Mouse (Mus musculus) embryonic facial prominence, embryonic 11.5 days (tissue): ENCODE data around the gene Acta2. TPM values are rescaled to one million over a fixed set of nuclear protein-coding genes. Genes with fewer than 3 reads are reported as not detected.

ENCODE experiments used
- ATAC-seq: fragments of 200-750 bp; cut with Nextera tagmentation; replicated peaks from 2 replicates; pipeline ENCODE4 v1.8.0; 2017; ENCODE audit warnings: low read depth; ENCODE audit not compliant: insufficient number of reproducible peaks, low FRiP score, low TSS enrichment
- DNase-seq: peaks from one replicate; pipeline ENCODE4 v3.0.0-alpha.2; 2015; ENCODE audit warnings: low spot score
- H3K27ac ChIP-seq: fragments of 300-500 bp; sonication (generic); replicated peaks from 2 replicates; pipeline ENCODE4 v1.5.1; 2014; ENCODE audit warnings: mild to moderate bottlenecking, low read depth, low read length, control low read depth
- H3K27me3 ChIP-seq: fragments of 300-500 bp; sonication (generic); 2 replicates; pipeline ENCODE4 v1.6.1; 2014; ENCODE audit warnings: mild to moderate bottlenecking, low read length, moderate library complexity, mixed read lengths; ENCODE audit not compliant: control insufficient read depth, insufficient read depth
- H3K36me3 ChIP-seq: fragments of 300-500 bp; sonication (generic); replicated peaks from 2 replicates; pipeline ENCODE4 v1.6.1; 2014; ENCODE audit warnings: low read depth, mild to moderate bottlenecking, low read length, moderate library complexity, mixed read lengths; ENCODE audit not compliant: control insufficient read depth, insufficient read depth
- H3K4me1 ChIP-seq: fragments of 300-500 bp; sonication (generic); 2 replicates; pipeline ENCODE4 v1.6.1; 2014; ENCODE audit warnings: low read length, mixed read lengths; ENCODE audit not compliant: control insufficient read depth, insufficient read depth
- H3K4me2 ChIP-seq: fragments of 300-500 bp; sonication (generic); 2 replicates; pipeline ENCODE4 v1.6.1; 2014; ENCODE audit warnings: low read depth, mild to moderate bottlenecking, control low read depth, low read length, moderate library complexity
- H3K4me3 ChIP-seq: fragments of 300-500 bp; sonication (generic); 2 replicates; pipeline ENCODE4 v1.5.1; 2014; ENCODE audit warnings: low read depth, low read length, control low read depth
- H3K9ac ChIP-seq: fragments of 300-500 bp; sonication (generic); replicated peaks from 2 replicates; pipeline ENCODE4 v1.6.1; 2014; ENCODE audit warnings: mild to moderate bottlenecking, control low read depth, low read length
- H3K9me3 ChIP-seq: fragments of 300-500 bp; sonication (generic); replicated peaks from 2 replicates; pipeline ENCODE4 v1.6.1; 2016; ENCODE audit warnings: mild to moderate bottlenecking, low read length, inconsistent platforms, mixed read lengths; ENCODE audit not compliant: control insufficient read depth
- WGBS: fragments of 180-500 bp; shearing (Covaris S2); extraction: QIAGEN DNeasy Blood & Tissue Kit; methylation state at CpG from one replicate; pipeline ENCODE4 v1.1.7; 2014; 5-methylcytosine and 5-hydroxymethylcytosine counted together
- polyA plus RNA-seq: library from polyadenylated mRNA; unstranded; fragments of >200 nt; fragmentation: Nextera tagmentation; extraction: Ambion mirVana; gene quantifications from 2 replicates; pipeline ENCODE4 v1.2.1, GENCODE M21; 2014

Gene Acta2
- polyA plus RNA-seq, 1 experiment from 2014 or later = 59.8 TPM

DNA sequence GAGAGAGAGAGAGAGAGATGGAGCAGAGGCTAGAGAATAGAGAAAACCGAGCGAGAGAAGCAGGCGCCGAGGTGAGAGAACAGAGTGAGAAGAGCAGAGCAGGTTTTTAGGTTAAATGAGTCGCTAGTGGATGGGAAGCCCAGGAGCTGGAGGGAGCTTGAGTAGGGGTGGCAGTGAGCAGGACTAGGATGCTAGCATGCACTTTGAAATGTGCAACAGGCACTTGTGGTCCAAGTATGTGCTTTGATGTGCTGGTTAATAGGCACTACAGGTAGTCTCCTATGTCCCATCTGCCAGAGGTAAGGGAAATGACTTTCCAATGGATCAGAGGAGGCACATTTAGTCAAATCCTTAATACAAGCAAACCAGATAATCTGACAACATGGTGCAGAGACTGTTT lies 36.6 kb upstream of the Acta2 start:
- H3K27ac ChIP-seq = no peak overlapping the region
- no peak overlapping the region for H3K4me3 ChIP-seq
- WGBS = 75% methylated on average over 5 of the region's 5 CpGs
- H3K9me3 ChIP-seq = no peaks in the 10 kb centered on the region
- H3K4me2 ChIP-seq = no peak overlapping the region
- no peak overlapping the region for H3K9ac ChIP-seq
- H3K27me3 ChIP-seq = no peaks in the 10 kb centered on the region
- H3K36me3 ChIP-seq = no peaks in the 10 kb centered on the region
- H3K4me1 ChIP-seq = no peaks in the 10 kb centered on the region
- ATAC-seq (no peak), DNase-seq (no peak)

DNA sequence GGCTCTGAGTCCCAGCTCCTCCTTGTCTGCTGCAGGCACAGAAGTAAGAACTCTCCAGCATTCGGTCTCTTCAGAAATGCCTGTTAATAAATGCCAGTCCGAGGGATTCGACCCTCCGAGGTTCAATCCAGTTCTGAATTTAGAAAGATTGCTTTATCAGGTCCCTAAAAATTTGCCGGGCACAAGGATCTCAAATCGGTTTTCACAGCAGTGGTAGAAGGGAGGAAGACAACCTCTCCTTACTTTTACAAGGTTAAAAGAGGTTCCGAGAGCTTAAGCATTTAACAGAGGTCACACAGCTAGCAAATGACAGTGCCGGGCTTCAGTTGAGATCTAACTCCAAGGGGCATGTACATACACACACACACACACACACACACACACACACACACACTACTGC lies 36.0 kb upstream of the Acta2 start:
- DNase-seq = no peak
- Histone ChIP-seq H3K4me1 (no peaks in the 10 kb centered on the region), H3K9me3 (no peaks in the 10 kb centered on the region), H3K4me3 (no peak overlapping the region), H3K36me3 (no peaks in the 10 kb centered on the region), H3K27ac (no peak overlapping the region), H3K4me2 (no peak overlapping the region), H3K27me3 (no peaks in the 10 kb centered on the region), H3K9ac (no peak overlapping the region)
- WGBS = 66% methylated on average over 8 of the region's 8 CpGs
- ATAC-seq = no peak

DNA sequence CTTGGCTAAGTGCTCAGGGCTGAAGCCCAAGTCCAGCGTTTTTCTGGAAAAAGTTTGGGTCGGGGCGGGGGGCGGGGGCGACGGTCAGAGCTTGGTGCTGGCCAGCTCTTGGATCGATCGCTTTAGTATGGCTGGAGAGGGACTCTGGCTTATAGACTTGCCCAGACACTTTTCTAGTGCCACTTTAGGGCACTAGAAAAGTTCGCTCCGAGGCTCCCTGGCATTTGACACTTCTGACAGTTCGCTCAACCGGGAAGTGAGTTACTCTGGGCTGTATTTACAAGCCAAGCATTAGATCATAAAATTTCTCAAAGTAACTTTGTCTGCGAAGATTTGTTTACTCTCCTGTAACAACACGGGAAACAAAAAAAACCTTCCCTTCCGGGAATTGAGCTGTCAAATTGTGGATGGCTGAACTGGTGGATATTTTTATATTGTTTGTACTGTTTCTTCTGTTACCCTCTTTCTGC lies 35.5 kb upstream of the Acta2 start:
- H3K4me1 ChIP-seq = no peaks in the 10 kb centered on the region
- H3K9me3 ChIP-seq = no peaks in the 10 kb centered on the region
- WGBS = 20% methylated on average over 15 of the region's 15 CpGs
- H3K36me3 ChIP-seq = no peaks in the 10 kb centered on the region
- ATAC-seq (no peak), DNase-seq (no peak)
- H3K4me3 ChIP-seq = peak overlapping the region; percentile 28
- H3K9ac ChIP-seq = peak overlapping the region; percentile 26; the same call in 1 of the 2 replicates
- H3K4me2 ChIP-seq = peak overlapping the region; percentile 57
- no peak overlapping the region for H3K27ac ChIP-seq
- no peaks in the 10 kb centered on the region for H3K27me3 ChIP-seq

DNA sequence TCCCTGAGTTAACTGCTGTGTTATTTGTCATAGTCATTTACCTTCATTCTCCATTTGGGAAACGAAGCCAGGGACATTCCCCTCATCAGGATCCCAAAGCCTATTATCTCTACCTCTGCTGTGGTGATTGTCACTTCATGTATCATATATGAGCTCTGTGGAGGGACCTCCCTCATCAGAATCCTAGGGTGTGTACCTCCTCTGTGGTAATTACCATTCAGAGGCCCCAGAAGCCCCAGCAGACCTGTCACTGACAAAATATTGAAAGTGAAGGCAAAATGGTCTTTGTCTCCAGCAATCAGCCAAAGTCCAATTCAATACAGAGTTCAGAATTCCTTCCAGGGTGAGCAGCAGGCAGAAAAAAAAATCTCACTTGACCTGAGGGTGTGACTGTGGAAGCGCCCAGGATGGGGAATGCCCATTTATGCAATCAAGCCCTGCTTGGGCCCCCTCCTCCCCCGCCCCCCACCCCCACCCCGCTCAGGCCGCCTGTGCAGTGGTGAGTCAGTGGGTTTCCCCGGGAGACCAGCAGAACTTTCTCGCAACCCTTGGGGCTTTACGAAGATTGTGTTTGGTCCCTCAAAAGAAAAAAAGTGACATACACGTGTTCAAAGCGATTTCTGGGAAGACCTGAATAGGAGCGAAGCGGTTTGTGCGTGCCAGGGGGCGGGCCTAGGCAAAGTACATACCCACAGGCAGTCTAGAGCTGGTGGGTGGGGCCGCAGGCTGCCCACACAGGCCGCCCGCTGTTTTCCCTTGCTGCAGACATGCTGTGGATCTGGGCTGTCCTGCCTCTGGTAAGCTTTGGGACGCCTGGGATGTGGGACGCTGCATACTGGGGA lies 34.8 kb upstream of the Acta2 start, which contains the start of gene Fas:
Gene Fas (plus strand): TSS at position 719 of the 842 bp plus-strand sequence.
- no peaks in the 10 kb centered on the region for H3K36me3 ChIP-seq
- no peaks in the 10 kb centered on the region for H3K9me3 ChIP-seq
- ATAC-seq = peak; percentile 89
- peak within 1 kb of the TSS; percentile 57 for H3K4me2 ChIP-seq
- H3K27ac ChIP-seq = no peak within 1 kb of the TSS
- DNase-seq = peak; percentile 73
- no peaks in the 10 kb centered on the region for H3K4me1 ChIP-seq
- no peaks in the 10 kb centered on the region for H3K27me3 ChIP-seq
- 2% methylated on average over 19 of the region's 19 CpGs for WGBS
- H3K4me3 ChIP-seq = peak within 1 kb of the TSS; percentile 28
- H3K9ac ChIP-seq = peak within 1 kb of the TSS; percentile 26; the same call in 1 of the 2 replicates

DNA sequence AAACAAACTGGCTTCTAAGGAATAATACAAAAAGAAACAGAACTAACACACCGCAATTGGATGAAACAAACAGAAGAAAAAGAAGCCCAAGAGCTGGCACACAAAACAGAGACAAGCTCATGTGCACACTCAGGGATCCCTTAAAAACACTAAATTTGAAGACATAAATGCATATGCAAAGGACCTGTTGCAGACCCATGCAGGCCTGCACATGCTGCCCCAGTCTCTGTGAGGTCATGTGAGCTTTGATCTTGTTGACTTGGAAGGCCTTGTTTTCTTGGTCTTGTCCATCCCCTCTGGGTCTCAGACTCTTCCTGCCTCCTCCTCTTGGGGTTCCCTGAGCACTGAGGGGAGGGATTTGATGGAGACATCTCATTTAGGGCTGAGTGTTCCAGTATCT lies 33.3 kb upstream of the Acta2 start:
- DNase-seq (no peak), ATAC-seq (no peak)
- H3K9ac ChIP-seq = no peak overlapping the region
- H3K27me3 ChIP-seq = no peaks in the 10 kb centered on the region
- H3K4me2 ChIP-seq = no peak overlapping the region
- 96% methylated on average over 1 of the region's 1 CpGs for WGBS
- no peak overlapping the region for H3K27ac ChIP-seq
- no peak overlapping the region for H3K4me3 ChIP-seq
- H3K9me3 ChIP-seq = no peaks in the 10 kb centered on the region
- H3K36me3 ChIP-seq = no peaks in the 10 kb centered on the region
- no peaks in the 10 kb centered on the region for H3K4me1 ChIP-seq

DNA sequence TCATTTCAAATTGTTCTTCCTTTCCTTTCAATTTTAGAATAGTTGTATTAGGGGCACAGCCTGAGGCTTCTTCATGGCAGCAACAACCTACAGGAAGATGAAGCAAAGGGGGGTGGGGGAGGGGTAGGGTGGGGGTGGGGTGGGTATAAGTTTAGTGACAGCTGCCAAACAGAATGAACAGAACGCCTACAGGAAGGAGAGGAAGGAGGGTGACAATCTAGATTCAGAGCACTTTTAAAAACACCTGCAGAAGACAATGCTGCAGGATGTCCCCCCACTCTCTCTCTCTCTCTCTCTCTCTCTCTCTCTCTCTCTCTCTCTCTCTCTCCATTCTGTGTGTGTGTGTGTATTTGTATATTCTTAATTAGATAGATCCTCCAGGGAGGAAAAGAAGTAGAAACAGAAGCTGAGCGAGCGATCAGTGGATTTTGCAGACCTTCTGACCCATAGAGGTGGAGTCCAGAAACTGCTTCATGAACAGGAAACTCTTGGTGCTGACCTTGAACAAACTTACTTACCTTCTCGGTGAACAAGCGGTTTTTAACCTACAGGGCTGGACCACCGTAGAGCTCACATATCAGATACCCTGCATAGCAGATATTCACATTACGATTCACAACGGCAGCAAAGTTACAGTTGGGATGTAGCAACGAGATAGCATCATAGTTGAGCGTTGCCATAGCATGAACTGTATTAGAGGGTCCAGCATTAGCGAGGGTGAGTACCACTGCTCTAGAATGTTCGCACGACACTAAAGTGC lies 32.4 kb upstream of the Acta2 start:
- WGBS = 72% methylated on average over 13 of the region's 13 CpGs
- Histone ChIP-seq H3K27me3 (no peaks in the 10 kb centered on the region), H3K4me3 (no peak overlapping the region), H3K9me3 (no peaks in the 10 kb centered on the region), H3K4me1 (no peaks in the 10 kb centered on the region), H3K27ac (no peak overlapping the region), H3K9ac (no peak overlapping the region), H3K4me2 (no peak overlapping the region), H3K36me3 (no peaks in the 10 kb centered on the region)
- ATAC-seq (no peak), DNase-seq (no peak)

DNA sequence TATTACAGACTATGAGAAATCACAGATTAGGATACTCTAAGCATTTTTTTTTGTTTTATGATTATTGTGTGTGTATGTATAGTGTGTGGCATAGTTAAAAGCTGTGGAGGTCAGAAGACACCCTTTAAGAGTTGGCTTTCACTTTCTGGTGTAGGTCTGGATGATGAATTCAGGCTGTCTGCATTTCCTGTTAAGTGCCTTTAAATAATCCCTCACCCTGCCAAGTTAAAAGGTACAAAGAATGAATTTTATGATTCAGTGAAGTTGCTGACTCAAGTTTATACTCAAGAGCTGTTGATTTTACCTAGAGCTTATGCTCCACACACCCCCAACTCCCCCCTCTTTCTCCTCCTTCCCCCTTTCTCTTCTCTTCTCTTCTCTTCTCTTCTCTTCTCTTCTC lies 31.8 kb upstream of the Acta2 start:
- Histone ChIP-seq H3K9me3 (no peaks in the 10 kb centered on the region), H3K27ac (no peak overlapping the region), H3K4me1 (no peaks in the 10 kb centered on the region), H3K9ac (no peak overlapping the region), H3K4me3 (no peak overlapping the region), H3K27me3 (no peaks in the 10 kb centered on the region), H3K4me2 (no peak overlapping the region), H3K36me3 (no peaks in the 10 kb centered on the region)
- DNase-seq (no peak), ATAC-seq (no peak)

DNA sequence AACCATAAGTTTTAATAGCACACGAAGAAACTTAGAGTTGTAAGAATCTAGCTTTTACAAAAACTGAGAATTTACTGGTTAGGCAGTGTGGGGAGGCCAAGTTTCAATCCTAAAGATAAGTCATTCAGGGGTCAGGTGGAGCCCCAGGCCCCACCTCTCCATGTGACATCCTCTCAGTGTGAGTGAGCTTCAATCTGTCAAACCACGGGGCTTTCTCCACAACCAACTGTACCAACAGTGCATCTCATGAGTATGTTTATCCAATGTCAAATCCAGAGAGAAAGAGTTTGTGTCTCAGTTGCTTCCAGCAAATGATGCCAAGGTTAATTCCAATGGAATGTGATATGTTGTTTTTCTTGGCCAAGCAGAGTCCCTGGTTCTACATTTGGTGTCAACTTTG lies 29.4 kb upstream of the Acta2 start:
- H3K4me2 ChIP-seq = no peak overlapping the region
- no peak for DNase-seq
- no peaks in the 10 kb centered on the region for H3K36me3 ChIP-seq
- no peak overlapping the region for H3K9ac ChIP-seq
- H3K27ac ChIP-seq = no peak overlapping the region
- no peaks in the 10 kb centered on the region for H3K4me1 ChIP-seq
- no peaks in the 10 kb centered on the region for H3K9me3 ChIP-seq
- H3K4me3 ChIP-seq = no peak overlapping the region
- no peak for ATAC-seq
- no peaks in the 10 kb centered on the region for H3K27me3 ChIP-seq
- 39% methylated on average over 2 of the region's 2 CpGs for WGBS
